Mouse (Mus musculus) hindbrain, embryonic 14.5 days (tissue): ENCODE measurements around the gene Ivns1abp. TPM values are rescaled to one million over a fixed set of nuclear protein-coding genes. Genes with fewer than 3 reads are reported as not detected.

Source experiments
- ATAC-seq: fragments of 200-750 bp; cut with Nextera tagmentation; 2 replicates; pipeline ENCODE4 v1.8.0; 2017; ENCODE audit warnings: moderate number of reproducible peaks, mild to moderate bottlenecking, moderate TSS enrichment, moderate library complexity; ENCODE audit not compliant: low FRiP score
- DNase-seq: peaks from one replicate; pipeline ENCODE4 v3.0.0-alpha.2; 2015; ENCODE audit warnings: low spot score
- H3K27ac ChIP-seq: fragments of 300-500 bp; sonication (generic); 2 replicates; pipeline ENCODE4 v1.5.1; 2014; ENCODE audit warnings: mild to moderate bottlenecking, moderate library complexity
- H3K27me3 ChIP-seq: fragments of 300-500 bp; sonication (generic); 2 replicates; pipeline ENCODE4 v1.6.1; 2014; ENCODE audit warnings: mild to moderate bottlenecking, low read length, mixed read lengths; ENCODE audit not compliant: control insufficient read depth, insufficient read depth
- H3K36me3 ChIP-seq: fragments of 300-500 bp; sonication (generic); replicated peaks from 2 replicates; pipeline ENCODE4 v1.6.1; 2014; ENCODE audit not compliant: control insufficient read depth, insufficient read depth
- H3K4me1 ChIP-seq: fragments of 300-500 bp; sonication (generic); replicated peaks from 2 replicates; pipeline ENCODE4 v1.6.1; 2014; ENCODE audit warnings: antibody characterized with exemption, low read length, mixed read lengths; ENCODE audit not compliant: control insufficient read depth, insufficient read depth
- H3K4me2 ChIP-seq: fragments of 300-500 bp; sonication (generic); replicated peaks from 2 replicates; pipeline ENCODE4 v1.6.1; 2014; ENCODE audit warnings: mild to moderate bottlenecking, moderate library complexity
- H3K4me3 ChIP-seq: fragments of 300-500 bp; sonication (generic); replicated peaks from 2 replicates; pipeline ENCODE4 v1.5.1; 2014; ENCODE audit warnings: mild to moderate bottlenecking, low read length
- H3K9ac ChIP-seq: fragments of 300-500 bp; sonication (generic); 2 replicates; pipeline ENCODE4 v1.6.1; 2014
- H3K9me3 ChIP-seq: fragments of 300-500 bp; sonication (generic); 2 replicates; pipeline ENCODE4 v1.6.1; 2016; ENCODE audit warnings: low read length; ENCODE audit not compliant: control insufficient read depth
- WGBS: fragments of 180-500 bp; shearing (Covaris S2); extraction: QIAGEN DNeasy Blood & Tissue Kit; methylation state at CpG from one replicate; pipeline ENCODE4 v1.1.7; 2014; 5-methylcytosine and 5-hydroxymethylcytosine counted together
- polyA plus RNA-seq: library from polyadenylated mRNA; unstranded; fragments of >200 nt; fragmentation: Nextera tagmentation; extraction: Ambion mirVana; gene quantifications from 2 replicates; pipeline ENCODE4 v1.2.1, GENCODE M21; 2014

The Ivns1abp gene
- polyA plus RNA-seq, 1 experiment from 2014 or later = 229 TPM

GRCm38 (mm10) chr1:151307059-151307458 is 37.2 kb upstream of the Ivns1abp start:
- Histone ChIP-seq H3K4me1 (no peaks in the 10 kb centered on the region; the same call in 1 of the 2 replicates), H3K27ac (no peak overlapping the region), H3K4me2 (no peak overlapping the region), H3K9me3 (no peaks in the 10 kb centered on the region), H3K27me3 (no peaks in the 10 kb centered on the region), H3K9ac (no peak overlapping the region), H3K36me3 (no peaks in the 10 kb centered on the region), H3K4me3 (no peak overlapping the region)
- WGBS = 81% methylated on average over 2 of the region's 2 CpGs
- no peak for DNase-seq
- no peak for ATAC-seq

DNA sequence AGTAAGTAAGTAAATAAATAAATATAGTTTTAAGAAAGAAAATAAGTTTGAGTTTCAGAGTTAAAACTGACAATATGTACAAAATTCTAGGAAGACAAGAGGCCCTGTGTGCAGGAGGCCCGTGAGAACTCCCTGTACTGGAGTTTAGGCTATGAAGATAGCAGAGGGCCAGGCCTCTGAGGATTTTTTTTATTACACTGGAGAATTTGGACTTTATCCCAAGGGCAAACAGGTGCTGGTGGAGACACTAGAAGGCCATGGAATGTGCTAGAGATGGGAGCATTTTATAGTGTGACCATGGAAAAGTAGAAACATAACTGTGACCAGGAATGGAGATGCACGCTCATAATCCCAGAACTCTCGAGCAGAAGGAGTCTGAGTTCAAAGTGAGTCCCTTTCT is 36.5 kb upstream of the Ivns1abp start:
- no peak overlapping the region for H3K9ac ChIP-seq
- H3K27me3 ChIP-seq = no peaks in the 10 kb centered on the region
- ATAC-seq = no peak
- no peaks in the 10 kb centered on the region; the same call in 1 of the 2 replicates for H3K4me1 ChIP-seq
- no peak overlapping the region for H3K27ac ChIP-seq
- no peak overlapping the region for H3K4me2 ChIP-seq
- 80% methylated on average over 3 of the region's 3 CpGs for WGBS
- no peaks in the 10 kb centered on the region for H3K9me3 ChIP-seq
- no peaks in the 10 kb centered on the region for H3K36me3 ChIP-seq
- no peak overlapping the region for H3K4me3 ChIP-seq
- no peak for DNase-seq

GRCm38 (mm10) chr1:151308508-151308907 is 35.8 kb upstream of the Ivns1abp start:
- H3K27me3 ChIP-seq = no peaks in the 10 kb centered on the region
- H3K4me1 ChIP-seq = no peaks in the 10 kb centered on the region; the same call in 1 of the 2 replicates
- H3K36me3 ChIP-seq = no peaks in the 10 kb centered on the region
- no peak overlapping the region for H3K9ac ChIP-seq
- WGBS = 63% methylated on average over 4 of the region's 4 CpGs
- H3K4me3 ChIP-seq = no peak overlapping the region
- no peak overlapping the region for H3K27ac ChIP-seq
- DNase-seq (no peak), ATAC-seq (no peak)
- no peak overlapping the region for H3K4me2 ChIP-seq
- H3K9me3 ChIP-seq = no peaks in the 10 kb centered on the region

DNA sequence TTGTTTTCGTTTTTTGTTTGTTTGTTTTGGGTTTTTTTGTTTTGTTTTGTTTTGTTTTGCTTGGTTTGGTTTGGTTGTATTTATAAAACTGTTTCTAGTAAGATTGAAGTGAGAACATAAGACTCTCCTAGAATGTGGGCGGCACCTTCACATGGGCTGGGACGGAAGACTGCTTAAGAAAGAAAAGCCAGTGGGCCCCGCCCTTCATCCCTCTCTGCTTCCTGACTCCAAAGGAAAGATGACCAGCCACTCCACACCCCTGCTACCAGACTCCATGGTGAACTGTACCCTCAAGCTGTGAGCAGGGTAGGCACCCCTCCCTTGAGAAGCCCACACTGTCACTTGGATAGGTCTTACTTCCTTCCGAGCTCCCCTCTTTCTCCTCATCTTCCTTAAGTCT is 33.8 kb upstream of the Ivns1abp start:
- no peak for DNase-seq
- Histone ChIP-seq H3K27ac (no peak overlapping the region), H3K9me3 (no peaks in the 10 kb centered on the region), H3K4me1 (no peaks in the 10 kb centered on the region; the same call in 1 of the 2 replicates), H3K27me3 (no peaks in the 10 kb centered on the region), H3K4me3 (no peak overlapping the region), H3K4me2 (no peak overlapping the region), H3K9ac (no peak overlapping the region), H3K36me3 (no peaks in the 10 kb centered on the region)
- WGBS = 85% methylated on average over 5 of the region's 5 CpGs
- ATAC-seq = no peak

- ATAC-seq = no peak
- Histone ChIP-seq H3K4me2 (no peak overlapping the region), H3K4me1 (no peaks in the 10 kb centered on the region; the same call in 1 of the 2 replicates)
These were observed 32.9 kb upstream of the Ivns1abp start for GRCm38 (mm10) chr1:151311379-151311778.

DNA sequence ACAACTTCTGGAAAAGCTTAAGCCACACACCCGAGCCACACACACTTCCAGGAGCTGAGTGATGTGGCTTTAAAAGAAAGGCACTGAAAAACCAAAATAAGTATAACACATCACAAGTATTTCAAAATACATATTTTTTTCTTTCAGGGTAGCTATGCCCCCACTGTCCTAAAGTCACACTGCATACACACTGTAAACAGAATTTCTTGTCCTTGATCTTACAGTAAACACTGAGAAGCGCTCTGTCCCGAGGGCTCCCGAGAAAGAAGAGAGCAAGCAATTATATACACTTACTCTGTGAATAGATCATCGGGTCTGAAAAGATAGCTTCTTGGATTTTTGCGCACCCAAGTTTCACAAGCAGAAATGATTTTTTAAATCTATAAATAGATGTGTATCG is 25.0 kb upstream of the Ivns1abp start:
- no peaks in the 10 kb centered on the region for H3K27me3 ChIP-seq
- WGBS = 89% methylated on average over 7 of the region's 7 CpGs
- no peak overlapping the region for H3K4me2 ChIP-seq
- no peak overlapping the region for H3K27ac ChIP-seq
- no peaks in the 10 kb centered on the region for H3K4me1 ChIP-seq
- ATAC-seq (no peak), DNase-seq (no peak)
- H3K9me3 ChIP-seq = no peaks in the 10 kb centered on the region
- H3K9ac ChIP-seq = no peak overlapping the region
- H3K4me3 ChIP-seq = no peak overlapping the region
- no peaks in the 10 kb centered on the region for H3K36me3 ChIP-seq

More at GRCm38 (mm10) chr1:151311379-151311778, 32.9 kb upstream of the Ivns1abp start:
- WGBS = 77% methylated on average over 11 of the region's 11 CpGs
- Histone ChIP-seq H3K36me3 (no peaks in the 10 kb centered on the region), H3K9me3 (no peaks in the 10 kb centered on the region), H3K9ac (no peak overlapping the region), H3K27ac (no peak overlapping the region), H3K27me3 (no peaks in the 10 kb centered on the region), H3K4me3 (no peak overlapping the region)
- DNase-seq = no peak

GRCm38 (mm10) chr1:151320408-151320807 is 23.9 kb upstream of the Ivns1abp start:
- Histone ChIP-seq H3K36me3 (no peaks in the 10 kb centered on the region), H3K4me3 (no peak overlapping the region), H3K9ac (no peak overlapping the region), H3K27ac (no peak overlapping the region), H3K4me2 (no peak overlapping the region), H3K4me1 (no peaks in the 10 kb centered on the region), H3K9me3 (no peaks in the 10 kb centered on the region), H3K27me3 (no peaks in the 10 kb centered on the region)
- 75% methylated on average over 4 of the region's 4 CpGs for WGBS
- no peak for ATAC-seq
- DNase-seq = no peak

- Histone ChIP-seq H3K4me3 (no peak overlapping the region), H3K9me3 (no peaks in the 10 kb centered on the region), H3K9ac (no peak overlapping the region), H3K4me2 (no peak overlapping the region), H3K36me3 (no peaks in the 10 kb centered on the region), H3K4me1 (no peaks in the 10 kb centered on the region), H3K27me3 (no peaks in the 10 kb centered on the region), H3K27ac (no peak overlapping the region)
- no peak for DNase-seq
- WGBS = 90% methylated on average over 1 of the region's 1 CpGs
- no peak for ATAC-seq
These were observed 18.9 kb upstream of the Ivns1abp start for GRCm38 (mm10) chr1:151325328-151325727.

DNA sequence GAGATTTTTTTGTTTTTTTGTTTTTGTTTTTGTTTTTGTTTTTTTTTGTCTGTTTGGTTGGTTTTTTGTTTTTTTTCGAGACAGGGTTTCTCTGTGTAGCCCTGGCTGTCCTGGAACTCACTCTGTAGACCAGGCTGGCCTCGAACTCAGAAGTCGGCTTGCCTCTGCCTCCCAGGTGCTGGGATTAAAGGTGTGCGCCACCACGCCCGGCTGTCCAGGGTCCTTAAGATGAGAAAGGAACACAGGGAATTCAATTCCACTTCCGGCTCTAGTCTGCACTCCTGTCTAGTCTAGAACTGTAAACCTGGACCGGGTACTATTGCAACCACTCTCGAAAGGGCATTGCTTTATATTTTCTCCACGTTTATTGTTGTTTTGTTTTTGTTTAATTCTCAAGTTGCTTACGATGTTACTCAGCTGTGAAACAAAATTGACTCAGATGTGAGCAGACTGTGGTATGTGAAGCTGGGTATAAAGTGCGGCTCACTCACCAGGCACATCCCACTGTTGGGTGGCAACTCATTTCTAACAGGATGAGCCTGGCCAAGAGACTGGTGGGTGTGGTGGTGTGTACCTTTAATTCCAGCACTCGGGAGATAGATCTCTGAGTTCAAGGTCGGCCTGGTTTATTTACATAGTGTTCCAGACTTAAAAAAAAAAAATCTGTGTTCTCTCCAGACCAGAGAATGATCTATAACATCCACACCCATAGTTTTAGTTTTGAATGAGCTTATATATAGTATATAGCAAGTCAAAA is 15.8 kb upstream of the Ivns1abp start:
- no peak overlapping the region for H3K4me3 ChIP-seq
- no peak overlapping the region for H3K4me2 ChIP-seq
- H3K27ac ChIP-seq = no peak overlapping the region
- DNase-seq = no peak
- no peaks in the 10 kb centered on the region for H3K27me3 ChIP-seq
- H3K9ac ChIP-seq = no peak overlapping the region
- no peaks in the 10 kb centered on the region for H3K9me3 ChIP-seq
- ATAC-seq = no peak
- no peaks in the 10 kb centered on the region for H3K4me1 ChIP-seq
- WGBS = 90% methylated on average over 14 of the region's 14 CpGs
- no peaks in the 10 kb centered on the region for H3K36me3 ChIP-seq
